Mouse (Mus musculus): ENCODE results near the gene Ptprf. TPM values are rescaled to one million over a fixed set of nuclear protein-coding genes. Genes with fewer than 3 reads are reported as not detected.

Gene Ptprf
- polyA plus RNA-seq, 1 experiment = 165 TPM

- no peak overlapping the region; the same call in 1 of the 2 replicates for H3K27ac ChIP-seq (ENCODE audit: control insufficient read depth, insufficient read depth, low read length)
- no peak for DNase-seq
- TF ChIP-seq POLR2A (IDR thresholded peaks at IDR 0.05; ENCODE audit: control insufficient read depth, extremely low read depth, insufficient read depth, low read length, poor library complexity) (no peak), CTCF (IDR thresholded peaks at IDR 0.05; ENCODE audit: borderline replicate concordance, control insufficient read depth, extremely low read depth, insufficient read depth, low read length, poor library complexity) (no peak)
- H3K4me3 ChIP-seq (ENCODE audit: control insufficient read depth, insufficient read depth, low read length) = no peak overlapping the region
- no peaks in the 10 kb centered on the region for H3K27me3 ChIP-seq (ENCODE audit: control insufficient read depth, insufficient read depth, low read length)
- H3K36me3 ChIP-seq (ENCODE audit: control insufficient read depth, insufficient read depth, low read length) = peaks cover 12% of the 10 kb centered on the region; the same call in 1 of the 2 replicates
- 72% methylated on average over 3 of the region's 3 CpGs for WGBS
- H3K4me1 ChIP-seq (replicated peaks; ENCODE audit: control insufficient read depth, insufficient read depth, low read length) = peaks cover 27% of the 10 kb centered on the region
Measured at GRCm38 (mm10) chr4:118272871-118273270, 18.3 kb downstream of the Ptprf start.

DNA sequence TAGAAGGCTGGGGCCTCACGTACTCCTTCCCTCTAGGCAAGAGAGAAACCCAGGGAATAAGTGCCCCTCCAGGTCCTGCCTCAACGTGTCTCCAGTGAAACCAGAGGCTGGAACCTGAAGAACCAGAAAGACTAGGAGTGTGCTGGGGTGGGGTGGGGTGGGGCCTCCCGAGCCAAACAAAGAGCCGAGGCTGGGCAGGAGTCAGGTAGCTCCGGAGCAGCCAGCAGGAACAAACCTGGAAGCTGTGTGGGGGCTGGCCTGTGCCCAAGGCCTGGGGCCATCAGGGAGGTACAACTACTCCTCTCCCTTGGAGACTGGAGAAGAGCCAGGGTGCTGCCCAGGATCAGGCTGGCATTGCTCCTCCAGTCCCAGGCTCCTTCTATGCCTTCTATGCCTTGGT, 18.9 kb downstream of the Ptprf start:
- TF ChIP-seq POLR2A (IDR thresholded peaks at IDR 0.05; ENCODE audit: control insufficient read depth, extremely low read depth, insufficient read depth, low read length, poor library complexity) (no peak), CTCF (IDR thresholded peaks at IDR 0.05; ENCODE audit: borderline replicate concordance, control insufficient read depth, extremely low read depth, insufficient read depth, low read length, poor library complexity) (no peak)
- WGBS = 87% methylated on average over 5 of the region's 5 CpGs
- Histone ChIP-seq H3K4me3 (ENCODE audit: control insufficient read depth, insufficient read depth, low read length) (no peak overlapping the region), H3K27me3 (ENCODE audit: control insufficient read depth, insufficient read depth, low read length) (no peaks in the 10 kb centered on the region), H3K4me1 (replicated peaks; ENCODE audit: control insufficient read depth, insufficient read depth, low read length) (peaks cover 27% of the 10 kb centered on the region), H3K36me3 (ENCODE audit: control insufficient read depth, insufficient read depth, low read length) (peaks cover 17% of the 10 kb centered on the region; the same call in 1 of the 2 replicates), H3K27ac (ENCODE audit: control insufficient read depth, insufficient read depth, low read length) (peak overlapping the region; percentile 60; the same call in 1 of the 2 replicates)
- no peak for DNase-seq

DNA sequence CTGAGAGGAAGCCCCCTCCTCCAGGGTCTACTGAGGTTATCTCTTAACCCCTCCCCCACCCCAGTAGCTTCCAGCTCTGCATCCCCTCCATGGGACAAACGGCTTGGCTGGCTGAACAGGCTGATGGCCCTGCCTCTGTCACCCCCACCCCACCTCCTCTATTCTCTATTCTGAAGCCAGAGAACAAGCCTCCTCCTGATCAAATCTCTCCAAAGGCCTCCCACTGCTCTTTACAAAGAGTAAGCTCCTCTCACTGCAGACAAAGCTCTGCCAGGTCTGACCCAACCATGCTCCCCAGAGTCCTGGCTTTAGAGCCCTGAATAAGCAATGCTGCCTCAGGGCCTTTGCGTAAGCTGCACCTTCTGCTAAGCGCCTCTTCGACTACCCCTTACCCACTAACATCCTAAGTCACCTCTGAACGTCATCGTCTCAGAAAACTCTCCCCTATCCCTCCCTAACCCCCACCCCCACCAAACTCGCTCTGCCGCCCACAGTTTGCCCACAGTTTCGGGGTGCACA, 19.6 kb downstream of the Ptprf start:
- Histone ChIP-seq H3K27ac (ENCODE audit: control insufficient read depth, insufficient read depth, low read length) (peak overlapping the region; percentile 60; the same call in 1 of the 2 replicates), H3K4me3 (ENCODE audit: control insufficient read depth, insufficient read depth, low read length) (no peak overlapping the region), H3K4me1 (replicated peaks; ENCODE audit: control insufficient read depth, insufficient read depth, low read length) (peaks cover 27% of the 10 kb centered on the region), H3K27me3 (ENCODE audit: control insufficient read depth, insufficient read depth, low read length) (no peaks in the 10 kb centered on the region), H3K36me3 (ENCODE audit: control insufficient read depth, insufficient read depth, low read length) (peaks cover 12% of the 10 kb centered on the region; the same call in 1 of the 2 replicates)
- no peak for DNase-seq
- 67% methylated on average over 9 of the region's 9 CpGs for WGBS
- TF ChIP-seq CTCF (IDR thresholded peaks at IDR 0.05; ENCODE audit: borderline replicate concordance, control insufficient read depth, extremely low read depth, insufficient read depth, low read length, poor library complexity) (no peak), POLR2A (IDR thresholded peaks at IDR 0.05; ENCODE audit: control insufficient read depth, extremely low read depth, insufficient read depth, low read length, poor library complexity) (no peak)

- Histone ChIP-seq H3K27ac (ENCODE audit: control insufficient read depth, insufficient read depth, low read length) (no peak overlapping the region), H3K4me1 (replicated peaks; ENCODE audit: control insufficient read depth, insufficient read depth, low read length) (peaks cover 34% of the 10 kb centered on the region), H3K27me3 (ENCODE audit: control insufficient read depth, insufficient read depth, low read length) (no peaks in the 10 kb centered on the region), H3K36me3 (ENCODE audit: control insufficient read depth, insufficient read depth, low read length) (peaks cover 12% of the 10 kb centered on the region; the same call in 1 of the 2 replicates), H3K4me3 (ENCODE audit: control insufficient read depth, insufficient read depth, low read length) (no peak overlapping the region)
- TF ChIP-seq CTCF (IDR thresholded peaks at IDR 0.05; ENCODE audit: borderline replicate concordance, control insufficient read depth, extremely low read depth, insufficient read depth, low read length, poor library complexity) = peak; percentile 32; the same call in 1 of the 2 replicates
- no peak for TF ChIP-seq POLR2A (IDR thresholded peaks at IDR 0.05; ENCODE audit: control insufficient read depth, extremely low read depth, insufficient read depth, low read length, poor library complexity)
- DNase-seq = no peak
- WGBS = 99% methylated on average over 3 of the region's 3 CpGs
Measured at GRCm38 (mm10) chr4:118270706-118271105, 20.5 kb downstream of the Ptprf start.

GRCm38 (mm10) chr4:118269999-118270398, 21.2 kb downstream of the Ptprf start:
- Histone ChIP-seq H3K27me3 (ENCODE audit: control insufficient read depth, insufficient read depth, low read length) (no peaks in the 10 kb centered on the region), H3K36me3 (ENCODE audit: control insufficient read depth, insufficient read depth, low read length) (peaks cover 12% of the 10 kb centered on the region; the same call in 1 of the 2 replicates), H3K4me3 (ENCODE audit: control insufficient read depth, insufficient read depth, low read length) (no peak overlapping the region), H3K4me1 (replicated peaks; ENCODE audit: control insufficient read depth, insufficient read depth, low read length) (peaks cover 37% of the 10 kb centered on the region), H3K27ac (ENCODE audit: control insufficient read depth, insufficient read depth, low read length) (no peak overlapping the region)
- no peak for DNase-seq
- TF ChIP-seq POLR2A (IDR thresholded peaks at IDR 0.05; ENCODE audit: control insufficient read depth, extremely low read depth, insufficient read depth, low read length, poor library complexity) (no peak), CTCF (IDR thresholded peaks at IDR 0.05; ENCODE audit: borderline replicate concordance, control insufficient read depth, extremely low read depth, insufficient read depth, low read length, poor library complexity) (no peak)
- 96% methylated on average over 6 of the region's 6 CpGs for WGBS

GRCm38 (mm10) chr4:118268429-118269212, 22.6 kb downstream of the Ptprf start:
- no peak overlapping the region for H3K4me3 ChIP-seq (ENCODE audit: control insufficient read depth, insufficient read depth, low read length)
- no peak for TF ChIP-seq POLR2A (IDR thresholded peaks at IDR 0.05; ENCODE audit: control insufficient read depth, extremely low read depth, insufficient read depth, low read length, poor library complexity)
- no peak for TF ChIP-seq CTCF (IDR thresholded peaks at IDR 0.05; ENCODE audit: borderline replicate concordance, control insufficient read depth, extremely low read depth, insufficient read depth, low read length, poor library complexity)
- DNase-seq = no peak
- 93% methylated on average over 14 of the region's 14 CpGs for WGBS
- no peaks in the 10 kb centered on the region for H3K27me3 ChIP-seq (ENCODE audit: control insufficient read depth, insufficient read depth, low read length)
- H3K36me3 ChIP-seq (ENCODE audit: control insufficient read depth, insufficient read depth, low read length) = peaks cover 12% of the 10 kb centered on the region; the same call in 1 of the 2 replicates
- no peak overlapping the region for H3K27ac ChIP-seq (ENCODE audit: control insufficient read depth, insufficient read depth, low read length)
- H3K4me1 ChIP-seq (replicated peaks; ENCODE audit: control insufficient read depth, insufficient read depth, low read length) = peaks cover 48% of the 10 kb centered on the region

Measured in thymus, adult 2 months (tissue).